Mouse (Mus musculus): ENCODE data around the gene Rem1.

Gene Rem1

GRCm38 (mm10) chr2:152626774-152627591 lies at the start of gene Rem1:
Gene Rem1, plus strand, starts transcription at chr2:152626951.
- no peak for DNase-seq (ENCODE audit: low spot score in 2 of 2)

GRCm38 (mm10) chr2:152580107-152580506 lies 46.6 kb upstream of the Rem1 start, which contains the start of gene Defb19:
Gene Defb19, minus strand, starts transcription at chr2:152580312.
- DNase-seq (ENCODE audit: low spot score in 2 of 2) = no peak

GRCm38 (mm10) chr2:152580612-152581011 lies 46.1 kb upstream of the Rem1 start:
- no peak for DNase-seq (ENCODE audit: low spot score in 2 of 2)

GRCm38 (mm10) chr2:152586926-152587560 lies 39.7 kb upstream of the Rem1 start:
- no peak for DNase-seq (ENCODE audit: low spot score in 2 of 2)

- no peak for DNase-seq (ENCODE audit: low spot score in 2 of 2)
These were observed 38.3 kb upstream of the Rem1 start for GRCm38 (mm10) chr2:152588450-152588849.

- no peak for DNase-seq (ENCODE audit: low spot score in 2 of 2)
These were observed 37.7 kb upstream of the Rem1 start for GRCm38 (mm10) chr2:152589021-152589420.

- no peak for DNase-seq (ENCODE audit: low spot score in 2 of 2)
These were observed 27.5 kb upstream of the Rem1 start, which contains the start of gene Defb45 for GRCm38 (mm10) chr2:152599299-152599698. Gene Defb45, minus strand, starts transcription at chr2:152599399.

GRCm38 (mm10) chr2:152600076-152600475 lies 26.7 kb upstream of the Rem1 start:
- DNase-seq (ENCODE audit: low spot score in 2 of 2) = no peak

GRCm38 (mm10) chr2:152601275-152601960 lies 25.3 kb upstream of the Rem1 start:
- DNase-seq (ENCODE audit: low spot score in 2 of 2) = no peak

GRCm38 (mm10) chr2:152604057-152604456 lies 22.7 kb upstream of the Rem1 start, which contains the start of gene Defb36:
Gene Defb36, plus strand, starts transcription at chr2:152604327.
- DNase-seq (ENCODE audit: low spot score in 2 of 2) = no peak

GRCm38 (mm10) chr2:152607746-152608145 lies 19.0 kb upstream of the Rem1 start:
- no peak for DNase-seq (ENCODE audit: low spot score in 2 of 2)

- DNase-seq (ENCODE audit: low spot score in 2 of 2) = no peak
These were observed 18.0 kb upstream of the Rem1 start for GRCm38 (mm10) chr2:152608719-152609118.

GRCm38 (mm10) chr2:152612193-152612592 lies 14.6 kb upstream of the Rem1 start:
- no peak for DNase-seq (ENCODE audit: low spot score in 2 of 2)

GRCm38 (mm10) chr2:152615563-152615962 lies 11.2 kb upstream of the Rem1 start:
- DNase-seq (ENCODE audit: low spot score in 2 of 2) = peak in 1 of 2 experiments; percentile 55

GRCm38 (mm10) chr2:152616470-152616869 lies 10.3 kb upstream of the Rem1 start:
- no peak for DNase-seq (ENCODE audit: low spot score in 2 of 2)

- no peak for DNase-seq (ENCODE audit: low spot score in 2 of 2)
These were observed 9.4 kb upstream of the Rem1 start for GRCm38 (mm10) chr2:152617374-152617773.

- DNase-seq (ENCODE audit: low spot score in 2 of 2) = no peak
These were observed 6.2 kb upstream of the Rem1 start for GRCm38 (mm10) chr2:152620367-152621134.

- DNase-seq (ENCODE audit: low spot score in 2 of 2) = no peak
These were observed 4.6 kb upstream of the Rem1 start for GRCm38 (mm10) chr2:152622151-152622550.

- DNase-seq (ENCODE audit: low spot score in 2 of 2) = no peak
These were observed 3.8 kb upstream of the Rem1 start, which contains the start of gene Defb25 for GRCm38 (mm10) chr2:152622953-152623352. Gene Defb25, minus strand, starts transcription at chr2:152623053.

GRCm38 (mm10) chr2:152624566-152624965 lies 2.2 kb upstream of the Rem1 start:
- no peak for DNase-seq (ENCODE audit: low spot score in 2 of 2)

GRCm38 (mm10) chr2:152625256-152625655 lies 1.5 kb upstream of the Rem1 start:
- no peak for DNase-seq (ENCODE audit: low spot score in 2 of 2)
